Mouse (Mus musculus): ENCODE data around the gene Stim2. TPM values are rescaled to one million over a fixed set of nuclear protein-coding genes. Genes with fewer than 3 reads are reported as not detected.

The Stim2 gene
- total RNA-seq, 2 experiments from 2014 or later: 145 to 152 TPM

DNA sequence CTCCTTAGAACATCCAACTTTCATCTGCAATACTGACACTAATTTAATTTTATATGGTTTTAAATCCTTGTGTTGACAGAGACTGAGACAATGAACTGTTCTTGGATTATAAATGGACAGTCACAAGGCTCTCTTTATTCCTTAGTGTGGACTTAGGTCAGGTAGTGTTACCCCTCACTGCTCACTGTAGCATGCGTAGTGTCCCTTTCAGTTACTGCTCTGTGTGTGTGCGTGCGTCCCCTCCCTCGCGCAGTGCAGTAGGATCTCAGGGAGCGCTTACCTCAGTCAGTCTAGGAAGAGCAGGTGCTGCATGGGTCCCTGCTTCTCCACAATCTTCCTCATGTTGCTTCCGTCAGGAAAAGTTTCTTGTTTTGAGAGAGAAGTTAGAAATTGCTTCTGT lies 43.7 kb downstream of the Stim2 start:
- no peak for DNase-seq (ENCODE audit: extremely low spot score in 1 of 2, low spot score in 1 of 2)

DNA sequence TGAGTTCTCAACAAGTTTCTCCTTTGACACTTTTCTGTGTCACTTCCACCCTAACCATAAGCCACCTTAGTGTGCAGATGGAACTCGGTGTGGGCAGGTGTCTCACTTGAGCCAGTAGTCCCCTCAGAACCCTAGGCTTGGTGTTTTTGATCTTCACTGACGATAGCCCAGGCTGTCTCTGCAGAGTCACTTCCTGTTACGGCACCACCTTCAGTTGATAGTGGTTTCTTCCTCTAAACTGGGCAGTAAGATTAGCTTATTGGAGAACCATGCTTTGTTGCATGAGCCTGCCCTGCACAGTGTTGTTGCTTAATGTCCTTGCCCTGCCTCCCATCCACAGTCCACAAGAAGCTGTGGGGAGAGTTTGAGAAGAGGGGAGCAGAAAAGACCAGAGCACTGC lies 47.2 kb downstream of the Stim2 start:
- no peak for DNase-seq (ENCODE audit: extremely low spot score in 1 of 2, low spot score in 1 of 2)

DNA sequence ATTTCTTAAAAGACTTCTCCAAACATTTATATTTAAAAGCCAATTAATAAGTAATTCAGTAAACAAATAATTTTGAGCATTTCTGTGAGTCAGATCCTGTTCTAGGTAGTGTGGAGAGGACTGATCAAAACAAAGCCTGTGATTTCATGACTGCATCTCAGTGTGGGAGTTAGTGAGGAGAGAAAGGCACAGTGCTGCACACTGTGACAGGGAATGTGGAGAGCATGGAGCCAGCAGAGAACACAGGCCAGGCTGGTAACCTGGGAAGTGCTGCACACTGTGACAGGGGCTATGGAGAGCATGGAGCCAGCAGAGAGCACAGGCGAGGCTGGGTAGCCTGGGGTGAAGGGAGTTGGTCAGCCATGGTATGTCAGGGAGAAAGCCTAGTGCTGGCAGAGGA lies 48.1 kb downstream of the Stim2 start:
- no peak for DNase-seq (ENCODE audit: extremely low spot score in 1 of 2, low spot score in 1 of 2)

DNA sequence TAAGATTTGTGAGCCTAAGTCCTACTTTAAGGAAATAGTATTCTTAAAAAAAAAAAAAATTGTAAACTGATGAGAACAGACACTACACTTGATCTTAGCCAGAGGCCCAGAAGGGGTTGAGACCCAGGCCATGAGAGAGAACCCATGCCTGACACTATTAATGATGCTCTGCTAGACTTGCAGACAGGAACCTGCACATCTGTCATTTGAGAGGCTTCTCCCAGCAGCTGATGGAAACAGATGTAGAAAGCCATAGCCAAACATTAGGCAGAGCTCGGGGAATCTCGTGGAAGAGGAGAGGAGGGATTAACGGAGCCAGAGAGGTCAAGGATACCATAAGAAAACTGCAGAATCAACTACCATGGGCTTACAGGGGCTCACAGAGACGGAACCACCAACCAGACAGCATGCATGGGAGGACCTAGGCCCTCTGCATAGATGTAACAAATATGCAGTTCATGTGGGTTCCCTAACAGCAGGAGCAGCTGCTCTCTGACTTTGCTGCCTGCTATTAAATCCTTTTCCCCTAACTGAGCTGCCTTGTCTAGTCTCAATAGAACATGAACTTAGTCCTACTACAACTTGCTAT lies 50.9 kb downstream of the Stim2 start:
- no peak for DNase-seq (ENCODE audit: extremely low spot score in 1 of 2, low spot score in 1 of 2)

DNA sequence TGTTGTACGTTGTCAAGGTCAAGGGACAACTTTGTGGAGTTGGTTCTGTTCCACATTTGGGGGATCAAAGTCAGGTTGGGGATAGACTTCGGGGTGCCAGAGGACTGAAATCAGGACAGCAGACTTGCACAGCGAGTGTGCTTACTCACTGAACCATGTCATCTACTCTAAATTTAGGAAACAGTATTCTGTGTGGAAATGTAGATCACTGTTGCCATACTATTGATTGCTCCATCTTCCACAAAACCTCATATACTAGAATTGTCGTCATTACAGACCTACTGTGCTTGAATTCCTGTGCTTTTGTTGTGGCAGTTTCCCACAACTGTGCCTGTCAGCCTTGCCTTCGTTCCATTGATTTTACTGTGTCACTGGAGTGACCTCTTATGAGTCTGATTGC lies 51.6 kb downstream of the Stim2 start:
- DNase-seq (ENCODE audit: extremely low spot score in 1 of 2, low spot score in 1 of 2): no peak

DNA sequence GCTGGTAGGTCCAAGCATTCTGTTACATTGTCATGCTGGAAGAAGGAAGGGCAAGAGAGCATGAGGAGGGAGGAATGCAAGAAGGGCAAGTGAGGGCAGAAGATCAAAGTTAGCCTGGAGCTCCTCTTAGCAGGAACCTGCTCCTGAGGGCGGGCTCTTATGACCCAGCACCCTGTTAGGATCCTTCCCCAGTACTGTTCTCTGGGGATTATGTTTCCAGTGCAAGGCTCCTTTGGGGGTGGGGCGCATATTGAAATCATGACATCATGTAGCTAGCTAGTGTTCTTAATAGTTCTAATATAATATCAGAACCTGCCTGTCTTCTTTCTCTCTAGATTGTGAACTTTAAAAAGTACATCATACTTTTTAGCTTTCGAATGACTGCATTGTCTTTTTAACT lies 52.8 kb downstream of the Stim2 start:
- no peak for DNase-seq (ENCODE audit: extremely low spot score in 1 of 2, low spot score in 1 of 2)

DNA sequence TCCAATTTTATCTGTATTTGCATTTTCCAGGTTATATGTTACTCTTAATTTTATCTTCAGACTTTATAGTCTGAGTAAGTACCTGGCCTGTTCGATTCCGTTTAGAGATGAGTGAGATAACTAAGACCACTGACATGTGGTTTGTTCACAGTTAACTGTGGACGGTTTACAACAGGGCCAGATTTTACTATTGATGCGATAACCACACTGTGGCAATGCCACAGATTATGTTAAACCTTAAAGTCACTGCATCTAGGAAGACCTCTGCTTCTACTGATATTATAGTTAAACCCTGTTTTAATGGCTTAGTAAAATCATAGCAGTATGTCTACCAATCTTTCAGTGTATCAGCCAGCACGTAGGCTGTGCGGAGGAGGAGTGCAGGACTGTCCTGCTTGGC lies 53.9 kb downstream of the Stim2 start:
- DNase-seq (ENCODE audit: extremely low spot score in 1 of 2, low spot score in 1 of 2): no peak

DNA sequence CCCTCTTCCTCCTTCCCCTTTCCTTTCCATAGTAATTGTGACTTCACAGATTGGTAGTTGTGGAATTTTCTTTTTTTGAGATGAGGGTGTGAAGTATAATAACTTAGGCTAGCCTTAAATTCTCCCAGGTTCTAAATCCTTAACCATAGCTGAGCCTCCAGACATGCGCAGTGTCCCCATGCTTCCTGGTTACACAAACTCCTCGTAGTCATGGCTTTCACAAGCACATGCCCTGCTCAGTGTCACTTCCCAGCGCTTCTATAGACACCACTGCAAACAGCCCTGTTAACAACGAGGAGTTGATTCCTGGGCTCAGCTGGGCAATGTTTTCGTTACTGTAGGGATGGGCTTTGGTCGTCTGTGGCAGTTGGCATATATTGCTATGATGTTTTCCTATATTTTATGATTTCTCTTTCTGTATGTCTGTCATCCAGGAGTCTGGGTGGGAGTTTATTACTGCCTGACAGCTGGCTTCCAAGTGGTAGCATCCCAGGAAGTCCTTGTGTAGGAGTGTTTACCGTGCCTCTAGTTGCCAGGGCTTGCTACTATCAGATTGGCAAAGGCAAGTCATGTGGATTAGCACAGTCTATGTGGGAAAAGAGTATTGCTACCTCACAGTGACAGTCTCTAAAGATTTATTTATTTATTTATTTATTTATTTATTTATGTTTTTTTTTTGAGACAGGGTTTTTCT lies 55.5 kb downstream of the Stim2 start:
- no peak for DNase-seq (ENCODE audit: extremely low spot score in 1 of 2, low spot score in 1 of 2)

DNA sequence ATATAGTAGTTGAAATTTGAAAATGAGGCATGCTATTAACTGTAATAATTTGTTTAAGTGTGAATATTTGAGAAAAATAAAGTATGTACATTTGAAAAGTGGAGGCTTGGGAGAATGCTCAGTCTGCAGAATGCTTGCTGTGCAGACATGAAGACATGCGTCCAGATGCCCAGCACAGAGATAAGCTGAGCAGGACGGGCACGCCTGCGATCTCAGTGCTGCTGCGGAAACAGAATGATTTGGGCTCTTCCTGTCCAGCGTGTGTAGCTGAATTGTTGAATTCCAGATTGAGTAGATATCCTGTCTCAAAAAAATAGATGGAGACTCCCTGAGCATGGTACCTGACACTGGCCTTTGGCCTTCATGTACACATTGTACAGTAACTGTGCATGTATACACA lies 58.0 kb downstream of the Stim2 start:
- no peak for DNase-seq (ENCODE audit: extremely low spot score in 1 of 2, low spot score in 1 of 2)

DNA sequence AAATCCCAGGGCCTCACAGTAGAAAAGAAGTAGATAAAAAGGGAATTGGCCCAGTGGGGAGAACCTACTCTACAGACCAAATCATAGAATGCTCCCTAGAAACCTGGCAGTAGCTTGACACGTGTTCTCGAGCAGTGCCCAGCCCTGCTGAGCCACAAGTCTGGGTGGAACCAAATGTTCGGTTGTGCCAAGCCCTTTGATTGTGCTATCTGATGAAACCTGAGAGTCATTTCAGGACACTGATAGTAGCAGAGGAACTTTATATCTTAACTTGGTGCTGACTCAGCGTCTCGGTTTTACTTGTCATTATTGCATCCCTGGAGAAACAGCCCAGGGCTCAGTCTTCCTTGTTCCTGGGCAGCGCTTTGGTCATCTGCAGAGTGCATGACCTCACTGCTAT lies 61.7 kb downstream of the Stim2 start:
- DNase-seq (ENCODE audit: extremely low spot score in 1 of 2, low spot score in 1 of 2): no peak

DNA sequence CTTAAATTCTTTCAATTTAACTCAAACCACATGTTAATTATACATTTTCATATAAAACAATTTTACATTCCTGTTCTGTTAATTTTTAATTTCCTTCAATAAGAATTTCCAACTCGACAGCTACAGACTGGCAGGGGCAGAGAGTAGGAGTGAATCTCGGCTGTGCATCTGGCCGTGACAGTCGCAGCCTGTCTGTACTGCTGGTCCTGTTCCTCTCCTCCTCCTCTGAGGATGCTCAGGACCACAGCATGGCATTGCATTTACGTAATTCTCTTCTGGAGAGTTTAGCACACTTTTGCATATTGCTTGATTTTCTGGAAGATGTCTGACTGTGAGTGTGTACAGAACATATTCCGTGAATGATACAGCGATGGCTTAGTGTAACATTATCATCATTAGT lies 63.8 kb downstream of the Stim2 start:
- no peak for DNase-seq (ENCODE audit: extremely low spot score in 1 of 2, low spot score in 1 of 2)

DNA sequence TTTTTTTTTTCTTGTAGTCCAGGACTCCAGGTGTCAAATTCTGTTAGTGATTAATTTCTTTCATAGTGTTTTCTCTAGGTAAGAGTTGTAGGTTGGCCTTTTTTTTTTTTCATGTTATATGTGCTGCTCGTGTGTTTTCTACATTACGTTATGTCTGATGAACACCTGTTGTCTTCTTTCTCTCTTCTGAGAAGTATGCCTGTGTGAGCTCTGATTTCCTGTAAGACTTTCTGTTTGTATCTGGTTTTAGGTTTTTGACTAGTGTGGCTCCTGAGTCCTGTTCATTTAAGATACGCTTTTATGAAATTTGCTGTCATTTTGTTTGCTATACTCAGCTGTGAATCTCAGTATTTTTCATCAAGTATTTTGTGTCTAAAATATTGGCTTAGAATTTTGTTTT lies 69.3 kb downstream of the Stim2 start:
- no peak for DNase-seq (ENCODE audit: extremely low spot score in 1 of 2, low spot score in 1 of 2)

DNA sequence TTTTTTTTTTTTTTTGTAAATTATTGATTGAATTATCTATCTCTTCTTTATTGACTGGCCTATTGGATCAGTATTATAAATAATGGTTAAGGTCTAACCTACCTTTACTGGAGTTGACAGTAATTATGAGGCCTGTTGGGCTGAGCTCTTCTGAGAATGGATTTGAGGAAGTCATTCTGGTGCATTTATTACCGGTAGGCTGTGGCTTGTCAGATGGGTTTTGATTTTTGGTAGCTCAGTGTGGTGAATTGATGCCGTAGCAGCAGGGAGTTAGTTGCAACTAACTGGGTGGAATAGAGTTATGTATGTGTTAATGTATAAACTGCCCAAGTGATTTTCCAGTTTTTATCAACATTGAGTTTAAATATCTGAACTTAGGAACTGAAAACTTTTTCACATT lies 72.2 kb downstream of the Stim2 start:
- no peak for DNase-seq (ENCODE audit: extremely low spot score in 1 of 2, low spot score in 1 of 2)

DNA sequence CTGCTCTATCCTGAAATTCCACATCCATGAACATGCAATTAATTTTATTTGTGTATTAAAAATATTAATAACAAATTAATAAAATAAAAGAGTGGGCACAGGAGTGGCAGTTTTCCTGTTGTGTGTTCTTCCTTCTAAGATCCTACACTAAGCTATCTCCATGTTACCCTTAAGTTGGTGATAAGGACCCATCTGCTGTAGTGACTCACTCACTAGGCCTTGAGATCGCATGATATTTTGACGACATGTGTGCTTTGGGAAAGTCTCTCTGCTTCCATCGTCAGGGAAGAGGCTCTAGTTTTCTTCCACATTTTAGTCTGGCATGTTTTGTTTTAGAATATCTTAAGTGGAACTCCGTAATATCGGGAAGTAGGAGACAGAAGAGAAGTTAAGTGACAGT lies 73.0 kb downstream of the Stim2 start:
- DNase-seq (ENCODE audit: extremely low spot score in 1 of 2, low spot score in 1 of 2): no peak

DNA sequence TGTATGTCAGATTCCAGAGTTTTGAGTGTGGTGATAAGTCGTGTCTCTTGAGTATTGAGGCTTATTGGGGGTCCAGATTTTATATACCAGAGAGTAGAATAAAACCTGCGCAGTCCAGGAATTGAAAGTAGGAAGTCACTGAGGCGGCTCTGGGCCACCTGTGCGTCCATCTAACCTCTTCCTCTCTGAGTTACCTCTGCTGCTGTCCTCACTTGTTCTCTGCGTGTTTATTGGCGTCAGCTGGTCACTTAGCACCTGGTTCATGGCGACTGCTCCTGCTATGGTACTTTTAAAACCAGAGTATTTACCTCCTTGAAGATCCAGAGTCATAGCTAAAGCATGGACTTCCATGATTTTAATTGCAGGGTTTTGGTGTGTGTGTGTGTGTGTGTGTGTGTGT lies 73.4 kb downstream of the Stim2 start:
- DNase-seq (ENCODE audit: extremely low spot score in 1 of 2, low spot score in 1 of 2): no peak

DNA sequence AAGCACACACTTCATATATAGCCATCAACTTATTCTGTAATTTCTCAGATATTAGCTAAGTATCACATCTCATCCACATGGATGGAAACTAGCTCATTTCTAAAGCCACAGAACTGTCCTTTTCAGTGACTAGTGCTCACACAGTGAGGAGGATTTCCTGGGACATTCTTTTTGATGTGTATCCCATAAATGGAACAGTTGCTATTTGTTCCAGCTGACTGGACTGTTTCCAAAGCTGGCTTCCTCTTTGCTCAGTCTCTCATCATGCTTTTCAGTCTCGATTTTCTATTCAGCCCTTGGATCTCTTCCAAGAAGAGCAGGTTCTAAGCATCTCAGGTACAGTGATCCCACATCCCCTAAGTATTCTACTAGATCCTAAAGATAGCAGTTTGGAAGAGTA lies 75.0 kb downstream of the Stim2 start:
- no peak for DNase-seq (ENCODE audit: extremely low spot score in 1 of 2, low spot score in 1 of 2)

DNA sequence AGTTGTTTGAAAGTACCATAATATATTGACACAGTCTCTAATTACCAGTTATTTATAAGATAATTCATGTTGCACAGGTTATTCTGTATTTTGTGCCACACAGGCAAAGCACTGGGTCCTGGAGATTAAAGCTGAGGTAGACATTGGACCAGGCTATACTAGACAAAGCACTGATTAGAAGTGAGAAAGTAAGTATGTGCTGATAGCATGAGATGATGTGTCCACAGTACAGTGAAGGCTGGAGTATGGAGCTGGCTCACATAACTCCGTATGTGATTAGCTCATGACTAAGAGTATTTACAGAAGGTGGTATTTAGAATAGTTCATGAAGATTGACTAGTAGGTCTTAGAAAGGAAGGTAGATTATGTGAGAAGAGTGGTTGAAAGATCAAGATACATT lies 81.7 kb downstream of the Stim2 start:
- DNase-seq (ENCODE audit: extremely low spot score in 1 of 2, low spot score in 1 of 2): no peak

DNA sequence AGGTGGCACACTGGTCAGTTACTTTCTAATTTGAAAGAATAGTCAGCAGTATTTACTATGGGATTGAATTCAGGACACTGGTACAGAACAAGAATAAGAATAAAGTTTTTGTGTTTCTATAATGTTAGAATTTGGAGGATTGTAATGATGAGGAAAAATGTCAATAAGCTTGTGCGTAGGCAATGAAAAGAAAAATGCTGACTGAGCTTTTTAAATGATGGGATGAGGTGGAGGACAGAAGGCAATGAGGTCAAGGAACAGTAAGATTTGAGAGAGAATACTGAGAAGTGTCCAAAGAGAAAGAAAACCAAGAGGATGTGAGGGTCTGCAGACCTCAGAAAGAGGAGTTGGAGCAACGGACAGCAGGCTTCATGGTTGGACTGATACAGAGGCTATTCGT lies 89.6 kb downstream of the Stim2 start:
- no peak for DNase-seq (ENCODE audit: extremely low spot score in 1 of 2, low spot score in 1 of 2)

DNA sequence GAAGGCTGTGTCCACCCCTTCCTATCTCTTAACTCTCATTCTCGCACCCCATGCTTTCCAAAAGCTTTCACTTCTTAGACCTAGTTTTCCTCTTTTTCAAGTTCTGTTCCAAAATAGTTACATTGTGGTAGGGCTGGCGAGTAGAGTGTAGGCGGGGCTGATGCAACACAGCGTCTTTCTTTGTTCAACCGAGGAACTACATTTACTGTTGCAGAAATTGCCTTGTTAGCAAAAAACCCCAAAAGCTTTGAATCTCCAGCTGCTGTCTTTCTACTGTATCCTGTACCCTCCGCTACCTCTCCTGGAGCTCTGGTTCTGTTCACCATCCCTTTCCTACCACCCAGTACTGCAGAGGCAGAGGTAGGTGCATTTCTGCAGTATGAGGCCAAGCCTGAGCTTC lies 99.9 kb downstream of the Stim2 start:
- no peak for DNase-seq (ENCODE audit: extremely low spot score in 1 of 2, low spot score in 1 of 2)

DNA sequence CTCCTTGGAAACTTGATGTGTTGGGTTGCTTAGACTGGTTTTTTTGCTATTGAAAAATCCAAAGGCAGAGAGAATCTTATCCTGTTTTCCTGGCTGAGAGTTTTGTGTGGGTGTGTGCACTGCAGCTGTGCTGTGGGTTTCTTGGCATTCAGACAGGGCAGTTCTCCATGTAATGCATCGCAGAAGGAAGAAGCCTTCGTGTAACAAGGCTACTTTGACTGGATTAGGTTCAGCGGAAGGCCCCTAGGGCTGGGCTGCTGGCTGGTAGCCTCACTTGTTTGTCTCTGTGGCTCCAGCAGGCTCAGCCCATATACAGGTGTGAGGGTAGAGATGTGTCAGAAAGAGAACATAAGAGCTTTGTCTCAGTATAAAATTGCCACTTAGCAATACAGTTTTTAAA lies 102.6 kb downstream of the Stim2 start:
- peak; percentile 36 to 37 for DNase-seq (ENCODE audit: extremely low spot score in 1 of 2, low spot score in 1 of 2)

DNA sequence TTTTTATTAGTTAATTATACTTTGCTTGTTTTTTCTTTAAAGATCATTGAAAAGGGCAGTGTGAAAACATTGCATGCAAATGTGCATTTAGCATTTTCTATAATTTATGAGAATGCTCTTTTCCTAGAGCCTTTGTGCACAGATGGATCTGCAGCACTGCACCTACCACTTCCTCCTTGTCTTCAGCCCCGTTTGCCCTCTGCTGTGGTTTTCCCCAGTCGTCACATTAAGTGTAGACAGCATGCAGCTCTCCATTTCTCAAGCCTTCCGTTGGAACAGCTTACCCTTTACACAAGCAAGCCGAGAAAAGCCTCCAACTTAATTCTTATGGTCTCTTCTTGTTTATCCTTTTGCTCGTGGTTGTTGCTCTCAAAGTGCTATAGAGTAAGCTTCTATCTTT lies 103.0 kb downstream of the Stim2 start:
- DNase-seq (ENCODE audit: extremely low spot score in 1 of 2, low spot score in 1 of 2): no peak

DNA sequence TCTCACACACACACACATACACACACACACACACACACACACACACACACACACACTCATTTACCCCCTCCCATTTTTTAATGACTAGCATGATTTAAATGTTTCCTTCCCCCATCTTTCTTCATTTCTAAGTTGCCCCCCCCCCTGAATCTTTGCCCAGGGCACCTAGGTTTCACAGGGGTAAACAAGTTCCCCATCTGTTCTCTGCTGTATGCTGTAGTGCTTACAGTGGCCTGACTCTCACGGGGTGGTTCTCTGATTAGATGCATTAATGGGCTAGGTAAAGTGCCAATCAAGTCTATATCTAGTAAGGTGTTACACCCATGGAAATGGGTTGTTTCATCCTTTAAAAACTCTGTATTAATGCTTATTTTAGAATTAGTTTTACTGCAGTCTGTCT lies 103.7 kb downstream of the Stim2 start:
- no peak for DNase-seq (ENCODE audit: extremely low spot score in 1 of 2, low spot score in 1 of 2)

DNA sequence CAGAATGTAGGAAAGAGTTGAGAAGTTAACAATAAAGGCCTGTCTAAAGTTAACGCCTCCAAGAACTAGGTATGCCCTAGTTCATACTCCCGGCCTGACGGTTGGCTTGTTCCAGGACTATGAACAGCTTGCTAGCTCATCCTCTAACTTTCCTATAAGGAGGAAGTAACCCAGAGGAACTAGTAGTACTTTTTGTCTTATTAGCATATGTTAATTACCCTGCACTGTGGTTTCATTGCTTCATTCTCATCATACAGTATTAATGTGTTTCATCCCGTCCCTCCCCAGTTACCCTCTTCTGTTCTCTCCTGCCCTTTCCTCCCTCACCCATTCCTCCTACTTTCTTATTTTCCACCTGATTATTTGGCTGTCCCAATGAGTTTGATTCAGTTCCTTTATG lies 108.4 kb downstream of the Stim2 start:
- no peak for DNase-seq (ENCODE audit: extremely low spot score in 1 of 2, low spot score in 1 of 2)
